Mouse (Mus musculus) myocyte (in vitro differentiated cells): Measurements from ENCODE around the gene Bahcc1.

Experiments
- CEBPB ChIP-seq: IDR thresholded peaks from 2 replicates; pipeline ENCODE4 v1.6.1; 2011; ENCODE audit warnings: mild to moderate bottlenecking, moderate library complexity; ENCODE audit not compliant: poor library complexity, insufficient read depth, severe bottlenecking
- E2F4 ChIP-seq: IDR thresholded peaks from one replicate; pipeline ENCODE4 v1.6.1; 2011; ENCODE audit warnings: mild to moderate bottlenecking, control low read depth, moderate library complexity; ENCODE audit not compliant: insufficient read depth
- MAX ChIP-seq: IDR thresholded peaks from one replicate; pipeline ENCODE4 v1.6.1; 2011; ENCODE audit warnings: low read depth, mild to moderate bottlenecking, control low read depth
- MYOG ChIP-seq, 3 experiments: IDR thresholded peaks; one replicate each; pipeline ENCODE4 v1.6.1; 2011; ENCODE audit warnings: control low read depth in 2 of 3, low read depth in 2 of 3, mild to moderate bottlenecking in 2 of 3; ENCODE audit not compliant: insufficient read length in 2 of 3, control insufficient read depth in 1 of 3, insufficient read depth in 1 of 3
- POLR2A ChIP-seq: IDR thresholded peaks from one replicate; pipeline ENCODE4 v1.6.1; 2011; ENCODE audit warnings: low read depth, mild to moderate bottlenecking, control low read depth, moderate library complexity; ENCODE audit not compliant: insufficient read length
- TCF12 ChIP-seq: IDR thresholded peaks from one replicate; pipeline ENCODE4 v1.6.1; 2011; ENCODE audit warnings: mild to moderate bottlenecking, control low read depth; ENCODE audit not compliant: poor library complexity, insufficient read depth, severe bottlenecking
- TCF3 ChIP-seq: IDR thresholded peaks from one replicate; pipeline ENCODE4 v1.6.1; 2011; ENCODE audit warnings: low read depth, control low read depth; ENCODE audit not compliant: insufficient read length
- USF1 ChIP-seq: IDR thresholded peaks from one replicate; pipeline ENCODE4 v1.6.1; 2011; ENCODE audit warnings: low read depth, mild to moderate bottlenecking, control low read depth, moderate library complexity

DNA sequence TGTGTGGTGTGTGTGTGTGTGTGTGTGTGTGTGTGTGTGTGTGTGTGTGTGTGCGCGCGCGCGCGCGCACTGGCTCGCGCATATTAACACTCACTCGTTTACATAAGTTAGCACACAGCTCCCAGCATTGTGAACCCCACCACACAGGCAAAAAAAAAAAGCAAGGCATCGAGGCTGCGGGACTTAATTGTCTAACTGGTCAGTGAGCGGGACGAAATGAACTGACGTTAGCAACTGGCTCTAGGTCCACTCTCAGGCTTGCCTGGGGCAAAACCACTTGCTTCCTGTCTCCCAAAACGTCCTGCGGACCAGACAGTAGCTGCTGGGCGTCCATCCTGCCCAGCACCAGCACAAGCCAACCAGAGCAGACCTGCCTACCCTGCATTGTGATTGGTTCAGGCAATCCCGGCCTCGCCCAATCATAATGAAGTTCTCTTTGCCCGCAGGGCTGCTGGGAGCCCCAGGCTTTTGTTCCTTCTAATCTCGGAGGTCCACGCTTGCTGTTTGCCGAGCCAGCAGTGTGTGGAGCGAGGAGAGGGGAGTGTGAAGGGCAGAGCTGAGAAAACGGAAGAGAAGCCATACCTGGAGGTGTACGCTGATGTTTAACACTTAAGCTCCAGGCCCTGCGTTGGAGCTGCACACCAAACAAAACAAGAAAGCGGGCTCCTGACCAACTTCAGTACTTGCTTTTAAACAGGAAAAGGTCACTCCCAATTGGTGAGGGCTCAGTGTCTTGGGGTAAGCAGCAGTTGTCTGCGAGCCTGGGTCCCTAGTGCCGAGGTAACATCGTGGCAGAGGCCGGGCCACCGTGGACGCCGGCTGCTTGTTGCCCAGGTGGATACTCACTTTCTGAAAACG, 83.3 kb downstream of the Bahcc1 start:
- TF ChIP-seq USF1 (no peak), MYOG (IDR thresholded peaks at IDR 0.05; ENCODE audit: control insufficient read depth in 1 of 3, insufficient read depth in 1 of 3, insufficient read length in 2 of 3, low read depth in 2 of 3) (no peak), TCF12 (no peak), E2F4 (no peak), POLR2A (peak; percentile 91), MAX (no peak), TCF3 (no peak), CEBPB (no peak)
